Comparison of ENCODE assay signal across 8 mouse cellular contexts in the genomic region with DNA sequence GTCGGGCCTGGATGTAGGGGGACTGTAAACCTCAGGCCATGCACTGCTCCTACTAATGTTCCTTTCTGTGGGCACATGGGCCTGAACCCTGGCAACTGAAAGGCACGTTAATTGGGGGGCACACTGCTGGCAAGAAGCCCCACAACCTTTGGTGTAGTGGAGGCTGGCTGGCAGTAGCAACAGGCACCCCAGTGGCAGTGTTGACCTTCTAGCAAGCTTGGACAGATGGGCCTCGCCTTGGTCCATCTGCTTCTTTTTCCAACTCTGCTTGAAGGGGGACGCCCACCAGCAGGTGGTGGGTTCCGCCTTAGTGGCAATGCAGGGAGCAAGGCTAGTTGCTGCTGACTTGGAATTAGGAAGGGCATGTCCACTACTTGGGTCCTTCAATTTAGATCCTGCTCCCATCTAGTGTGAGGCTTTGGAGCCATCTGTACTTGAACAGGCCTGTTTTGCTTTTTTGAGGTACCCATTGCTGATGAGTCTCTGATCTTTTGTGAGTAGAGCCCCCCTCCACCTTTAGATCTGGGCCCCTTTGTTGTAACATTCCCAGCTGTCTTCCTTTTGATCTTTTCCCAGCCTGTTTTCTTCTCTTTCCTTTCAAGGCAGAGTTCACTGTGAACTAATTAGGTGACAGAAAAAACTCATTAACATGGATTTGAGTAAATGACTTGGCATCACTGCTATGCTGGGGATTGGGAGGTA. TPM values are rescaled to one million over a fixed set of nuclear protein-coding genes. Genes with fewer than 3 reads are reported as not detected.
A peak's percentile ranks its signal among the peaks of the same experiment; 100 is the strongest.
DNase-seq lines count a peak whose midpoint lies in the region; ATAC-seq and TF ChIP-seq lines count a peak whose summit lies in the region.

No protein-coding gene starts in this region.

- H3K4me3 ChIP-seq in kidney, postnatal 0 days (replicated peaks; ENCODE audit: low read depth, low read length) = peak overlapping the region; percentile 74
- H3K4me3 ChIP-seq in bone marrow macrophage, adult 2 months (ENCODE audit: insufficient read depth, low read length) = peak overlapping the region; percentile 98
- peak overlapping the region; percentile 84 for H3K4me3 ChIP-seq in embryonic facial prominence, embryonic 15.5 days (replicated peaks)
- H3K4me3 ChIP-seq in liver, embryonic 11.5 days (ENCODE audit: low read depth, low read length) = peak overlapping the region; percentile 90
- peak overlapping the region; percentile 79 for H3K4me3 ChIP-seq in stomach, postnatal 0 days (ENCODE audit: low read depth, low read length)

- no peak; the same call in 1 of the 2 replicates for TF ChIP-seq CTCF in kidney, postnatal 0 days (IDR thresholded peaks at IDR 0.05; ENCODE audit: low read depth)
- no peak for TF ChIP-seq CTCF in bone marrow macrophage, adult 2 months (IDR thresholded peaks at IDR 0.05; ENCODE audit: low read depth, low read length)
- 0 out of 2 replicates have a peak, but pooled peaks have one; percentile 3 for TF ChIP-seq CTCF in stomach, postnatal 0 days (IDR thresholded peaks at IDR 0.05; ENCODE audit: low read depth)

- H3K4me2 ChIP-seq in kidney, postnatal 0 days (ENCODE audit: low read length) = peak overlapping the region; percentile 97
- peak overlapping the region; percentile 90 for H3K4me2 ChIP-seq in embryonic facial prominence, embryonic 15.5 days (replicated peaks)
- peak overlapping the region; percentile 98 for H3K4me2 ChIP-seq in liver, embryonic 11.5 days
- H3K4me2 ChIP-seq in stomach, postnatal 0 days (replicated peaks; ENCODE audit: low read depth) = peak overlapping the region; percentile 97

- ATAC-seq in kidney, postnatal 0 days (replicated peaks; ENCODE audit: low FRiP score, low read depth) = no peak
- ATAC-seq in embryonic facial prominence, embryonic 15.5 days (ENCODE audit: insufficient number of reproducible peaks, low FRiP score, low TSS enrichment, low read depth) = no peak
- no peak for ATAC-seq in liver, embryonic 11.5 days (replicated peaks; ENCODE audit: low FRiP score)
- ATAC-seq in stomach, postnatal 0 days (ENCODE audit: low FRiP score, low TSS enrichment) = no peak
- no peak for ATAC-seq in activated CD4-positive, CD25-positive, alpha-beta regulatory T cell, adult 4 months

- no peak for TF ChIP-seq EP300 in stomach, postnatal 0 days (optimal IDR thresholded peaks at IDR 0.05)

- no peak overlapping the region for H3K27ac ChIP-seq in kidney, postnatal 0 days
- peak overlapping the region; percentile 81 for H3K27ac ChIP-seq in bone marrow macrophage, adult 2 months (ENCODE audit: insufficient read depth, low read depth, low read length)
- peak overlapping the region; percentile 88 for H3K27ac ChIP-seq in embryonic facial prominence, embryonic 15.5 days (replicated peaks)
- H3K27ac ChIP-seq in liver, embryonic 11.5 days (ENCODE audit: low read depth, low read length) = peak overlapping the region; percentile 98
- peak overlapping the region; percentile 40; the same call in 1 of the 2 replicates for H3K27ac ChIP-seq in stomach, postnatal 0 days (replicated peaks)

- H3K9me3 ChIP-seq in kidney, postnatal 0 days (replicated peaks; ENCODE audit: low read length) = no peaks in the 10 kb centered on the region
- H3K9me3 ChIP-seq in embryonic facial prominence, embryonic 15.5 days (replicated peaks) = no peaks in the 10 kb centered on the region
- no peaks in the 10 kb centered on the region for H3K9me3 ChIP-seq in liver, embryonic 11.5 days (ENCODE audit: control insufficient read depth, low read length)
- no peaks in the 10 kb centered on the region for H3K9me3 ChIP-seq in stomach, postnatal 0 days (ENCODE audit: control insufficient read depth, low read length)

- no peak for DNase-seq in kidney, postnatal 0 days (ENCODE audit: low spot score)
- no peak for DNase-seq in kidney, postnatal 36 days
- no peak for DNase-seq in liver, embryonic 11.5 days (ENCODE audit: low spot score)
- DNase-seq in stomach, postnatal 0 days (ENCODE audit: low spot score) = no peak
- no peak for DNase-seq in ovary, postnatal 10 days (ENCODE audit: low spot score)

- TF ChIP-seq POLR2A in bone marrow macrophage, adult 2 months (IDR thresholded peaks at IDR 0.05; ENCODE audit: borderline replicate concordance, low read depth, low read length) = no peak

- H3K36me3 ChIP-seq in kidney, postnatal 0 days (ENCODE audit: insufficient read depth, low read length) = 0 out of 2 replicates have a peak, but pooled peaks cover 3% of the 10 kb centered on the region
- 0 out of 2 replicates have a peak, but pooled peaks cover 1% of the 10 kb centered on the region for H3K36me3 ChIP-seq in embryonic facial prominence, embryonic 15.5 days
- H3K36me3 ChIP-seq in liver, embryonic 11.5 days (ENCODE audit: control insufficient read depth, insufficient read depth, low read length) = peaks cover 5% of the 10 kb centered on the region; the same call in 1 of the 2 replicates
- no peaks in the 10 kb centered on the region for H3K36me3 ChIP-seq in stomach, postnatal 0 days (ENCODE audit: control insufficient read depth, insufficient read depth, low read length)

- H3K27me3 ChIP-seq in kidney, postnatal 0 days (ENCODE audit: insufficient read depth, low read length) = no peaks in the 10 kb centered on the region
- no peaks in the 10 kb centered on the region for H3K27me3 ChIP-seq in embryonic facial prominence, embryonic 15.5 days
- H3K27me3 ChIP-seq in liver, embryonic 11.5 days (replicated peaks; ENCODE audit: control insufficient read depth, insufficient read depth, low read length) = no peaks in the 10 kb centered on the region
- H3K27me3 ChIP-seq in stomach, postnatal 0 days (ENCODE audit: control insufficient read depth, insufficient read depth, low read length) = no peaks in the 10 kb centered on the region

- peaks cover 21% of the 10 kb centered on the region for H3K4me1 ChIP-seq in kidney, postnatal 0 days (replicated peaks; ENCODE audit: insufficient read depth, low read length)
- peaks cover 30% of the 10 kb centered on the region for H3K4me1 ChIP-seq in bone marrow macrophage, adult 2 months (ENCODE audit: control insufficient read depth, insufficient read depth, low read length)
- peaks cover 45% of the 10 kb centered on the region for H3K4me1 ChIP-seq in embryonic facial prominence, embryonic 15.5 days
- H3K4me1 ChIP-seq in liver, embryonic 11.5 days (replicated peaks; ENCODE audit: control insufficient read depth, insufficient read depth, low read length) = peaks cover 31% of the 10 kb centered on the region
- no peaks in the 10 kb centered on the region; the same call in 1 of the 2 replicates for H3K4me1 ChIP-seq in stomach, postnatal 0 days (replicated peaks; ENCODE audit: control insufficient read depth, insufficient read depth)

- WGBS in kidney, postnatal 0 days = 17% methylated on average over 5 of the region's 5 CpGs
- 15% methylated on average over 5 of the region's 5 CpGs for WGBS in embryonic facial prominence, embryonic 15.5 days
- 33% methylated on average over 5 of the region's 5 CpGs for WGBS in liver, embryonic 11.5 days
- 19% methylated on average over 5 of the region's 5 CpGs for WGBS in stomach, postnatal 0 days

- peak overlapping the region; percentile 77 for H3K9ac ChIP-seq in kidney, postnatal 0 days (ENCODE audit: low read depth, low read length)
- H3K9ac ChIP-seq in embryonic facial prominence, embryonic 15.5 days = peak overlapping the region; percentile 95
- H3K9ac ChIP-seq in liver, embryonic 11.5 days (ENCODE audit: low read depth, low read length) = peak overlapping the region; percentile 91
- peak overlapping the region; percentile 85 for H3K9ac ChIP-seq in stomach, postnatal 0 days (ENCODE audit: low read length)

RNA-seq across cellular contexts. Expression of gene Agap3, which starts 1.5 kb away (rescaled TPM):
- polyA plus RNA-seq in kidney, postnatal 0 days (2015; fragmentation: Nextera tagmentation; extraction: Ambion mirVana) = 23.9 and 26.9 TPM in 2 replicates
- polyA plus RNA-seq in bone marrow macrophage, adult 2 months (2012; ENCODE audit: insufficient read depth, insufficient read length, missing spikeins) = 75.2 and 77.7 TPM in 2 replicates
- polyA plus RNA-seq in embryonic facial prominence, embryonic 15.5 days (2015; fragmentation: Nextera tagmentation; extraction: Ambion mirVana) = 45.0 and 49.9 TPM in 2 replicates
- 29.4 and 30.6 TPM in 2 replicates for polyA plus RNA-seq in liver, embryonic 11.5 days (2014; fragmentation: Nextera tagmentation; extraction: Ambion mirVana)
- polyA plus RNA-seq in stomach, postnatal 0 days (2015; fragmentation: Nextera tagmentation; extraction: Ambion mirVana) = 21.9 and 26.5 TPM in 2 replicates
- 1 to 10 TPM; 3.9 to 6.0 TPM for polyA plus RNA-seq in activated CD4-positive, CD25-positive, alpha-beta regulatory T cell, adult 4 months (2017; shearing (Covaris generic))

RNA-seq across cellular contexts. Expression of gene Tmub1, which starts 5.8 kb away (rescaled TPM):
- 27.0 and 28.0 TPM in 2 replicates for polyA plus RNA-seq in kidney, postnatal 0 days (2015; fragmentation: Nextera tagmentation; extraction: Ambion mirVana)
- 7.9 and 12.7 TPM in 2 replicates for polyA plus RNA-seq in bone marrow macrophage, adult 2 months (2012; ENCODE audit: insufficient read depth, insufficient read length, missing spikeins)
- 20.5 and 21.4 TPM in 2 replicates for polyA plus RNA-seq in embryonic facial prominence, embryonic 15.5 days (2015; fragmentation: Nextera tagmentation; extraction: Ambion mirVana)
- 12.3 and 12.4 TPM in 2 replicates for polyA plus RNA-seq in liver, embryonic 11.5 days (2014; fragmentation: Nextera tagmentation; extraction: Ambion mirVana)
- polyA plus RNA-seq in stomach, postnatal 0 days (2015; fragmentation: Nextera tagmentation; extraction: Ambion mirVana) = 20.9 and 21.1 TPM in 2 replicates
- 10 to 100 TPM; 51.1 to 65.5 TPM for polyA plus RNA-seq in activated CD4-positive, CD25-positive, alpha-beta regulatory T cell, adult 4 months (2017; shearing (Covaris generic))

RNA-seq across cellular contexts. Expression of gene Fastk, which starts 8.3 kb away (rescaled TPM):
- 117 and 120 TPM in 2 replicates for polyA plus RNA-seq in kidney, postnatal 0 days (2015; fragmentation: Nextera tagmentation; extraction: Ambion mirVana)
- polyA plus RNA-seq in bone marrow macrophage, adult 2 months (2012; ENCODE audit: insufficient read depth, insufficient read length, missing spikeins) = 46.3 and 49.0 TPM in 2 replicates
- 123 and 135 TPM in 2 replicates for polyA plus RNA-seq in embryonic facial prominence, embryonic 15.5 days (2015; fragmentation: Nextera tagmentation; extraction: Ambion mirVana)
- 95.1 and 101 TPM in 2 replicates for polyA plus RNA-seq in liver, embryonic 11.5 days (2014; fragmentation: Nextera tagmentation; extraction: Ambion mirVana)
- 66.6 and 67.9 TPM in 2 replicates for polyA plus RNA-seq in stomach, postnatal 0 days (2015; fragmentation: Nextera tagmentation; extraction: Ambion mirVana)
- 10 to 100 TPM; 34.9 to 49.5 TPM for polyA plus RNA-seq in activated CD4-positive, CD25-positive, alpha-beta regulatory T cell, adult 4 months (2017; shearing (Covaris generic))

RNA-seq across cellular contexts. Expression of gene Slc4a2, which starts 29.8 kb away (rescaled TPM):
- 30.8 and 35.5 TPM in 2 replicates for polyA plus RNA-seq in kidney, postnatal 0 days (2015; fragmentation: Nextera tagmentation; extraction: Ambion mirVana)
- polyA plus RNA-seq in bone marrow macrophage, adult 2 months (2012; ENCODE audit: insufficient read depth, insufficient read length, missing spikeins) = 41.8 and 45.1 TPM in 2 replicates
- 37.6 and 38.9 TPM in 2 replicates for polyA plus RNA-seq in embryonic facial prominence, embryonic 15.5 days (2015; fragmentation: Nextera tagmentation; extraction: Ambion mirVana)
- 20.5 and 22.4 TPM in 2 replicates for polyA plus RNA-seq in liver, embryonic 11.5 days (2014; fragmentation: Nextera tagmentation; extraction: Ambion mirVana)
- 34.3 and 37.8 TPM in 2 replicates for polyA plus RNA-seq in stomach, postnatal 0 days (2015; fragmentation: Nextera tagmentation; extraction: Ambion mirVana)
- 10 to 100 TPM; 12.2 to 13.3 TPM for polyA plus RNA-seq in activated CD4-positive, CD25-positive, alpha-beta regulatory T cell, adult 4 months (2017; shearing (Covaris generic))

RNA-seq across cellular contexts. Expression of gene Cdk5, which starts 30.1 kb away (rescaled TPM):
- 47.2 and 51.3 TPM in 2 replicates for polyA plus RNA-seq in kidney, postnatal 0 days (2015; fragmentation: Nextera tagmentation; extraction: Ambion mirVana)
- polyA plus RNA-seq in bone marrow macrophage, adult 2 months (2012; ENCODE audit: insufficient read depth, insufficient read length, missing spikeins) = 55.5 and 59.9 TPM in 2 replicates
- 52.9 and 54.1 TPM in 2 replicates for polyA plus RNA-seq in embryonic facial prominence, embryonic 15.5 days (2015; fragmentation: Nextera tagmentation; extraction: Ambion mirVana)
- polyA plus RNA-seq in liver, embryonic 11.5 days (2014; fragmentation: Nextera tagmentation; extraction: Ambion mirVana) = 25.2 and 25.9 TPM in 2 replicates
- polyA plus RNA-seq in stomach, postnatal 0 days (2015; fragmentation: Nextera tagmentation; extraction: Ambion mirVana) = 29.3 and 30.5 TPM in 2 replicates
- polyA plus RNA-seq in activated CD4-positive, CD25-positive, alpha-beta regulatory T cell, adult 4 months (2017; shearing (Covaris generic)) = 10 to 100 TPM; 54.8 to 58.3 TPM
